Mouse (Mus musculus) kidney, adult 8-10 months (tissue): ENCODE results near the gene Spata4.
"Not testable (repeated sequence)": the region's sequence is repeated elsewhere in the genome, so short reads cannot be mapped to it uniquely, and the experiment has no call there.

Source experiments
- DNase-seq, 2 experiments: peaks; one replicate each; pipeline ENCODE4 v3.0.0; 2022

Gene Spata4

GRCm38 (mm10) chr8:54600671-54601251, at the start of gene Spata4:
Gene Spata4, plus strand, starts transcription at chr8:54600781.
- DNase-seq: no peak

GRCm38 (mm10) chr8:54554921-54555320, 45.7 kb upstream of the Spata4 start:
- no peak for DNase-seq

GRCm38 (mm10) chr8:54562137-54562536, 38.4 kb upstream of the Spata4 start:
- no peak for DNase-seq

GRCm38 (mm10) chr8:54565181-54565580, 35.4 kb upstream of the Spata4 start:
- DNase-seq: no peak

GRCm38 (mm10) chr8:54565603-54566260, 34.8 kb upstream of the Spata4 start:
- no peak for DNase-seq

- DNase-seq: no peak
Measured at GRCm38 (mm10) chr8:54567168-54567567, 33.4 kb upstream of the Spata4 start.

GRCm38 (mm10) chr8:54570618-54571609, 29.7 kb upstream of the Spata4 start:
- no peak for DNase-seq

- no peak for DNase-seq
Measured at GRCm38 (mm10) chr8:54581436-54581835, 19.1 kb upstream of the Spata4 start.

GRCm38 (mm10) chr8:54582886-54583285, 17.7 kb upstream of the Spata4 start:
- no peak for DNase-seq

GRCm38 (mm10) chr8:54594634-54595033, 5.9 kb upstream of the Spata4 start:
- no peak for DNase-seq

GRCm38 (mm10) chr8:54596051-54596450, 4.5 kb upstream of the Spata4 start:
- DNase-seq: no peak

- DNase-seq: no peak
Measured at GRCm38 (mm10) chr8:54596940-54597339, 3.6 kb upstream of the Spata4 start.

GRCm38 (mm10) chr8:54597386-54597785, 3.2 kb upstream of the Spata4 start:
- no peak for DNase-seq

GRCm38 (mm10) chr8:54603440-54603839, 2.9 kb downstream of the Spata4 start:
- no peak for DNase-seq

- DNase-seq: no peak
Measured at GRCm38 (mm10) chr8:54609336-54609735, 8.8 kb downstream of the Spata4 start.

GRCm38 (mm10) chr8:54610238-54610637, 9.7 kb downstream of the Spata4 start:
- DNase-seq: peak; percentile 27 to 37

GRCm38 (mm10) chr8:54616710-54617109, 16.1 kb downstream of the Spata4 start:
- DNase-seq: not testable (repeated sequence)

GRCm38 (mm10) chr8:54638634-54639033, 38.1 kb downstream of the Spata4 start:
- DNase-seq: peak; percentile 3 to 16
